In genomic region chr2:159534951-159535350, GRCm38 (mm10) we compare ENCODE assay signal across 9 mouse cellular contexts.
DNase-seq lines count a peak whose midpoint lies in the region; ATAC-seq and TF ChIP-seq lines count a peak whose summit lies in the region.
"Had no signal": no experiment of that assay in that cellular context is flagged by ENCODE, and none has a peak within 500 bp of the region (broad histone marks: within the 10 kb centered on the region; RNA-seq: fewer than 3 reads in every experiment).

No protein-coding gene starts in this region.

- H3K27ac ChIP-seq in kidney, embryonic 16.5 days (ENCODE audit: low read length) = no peak overlapping the region
- H3K27ac ChIP-seq in lung, embryonic 14.5 days (ENCODE audit: low read depth) = no peak overlapping the region
- no peak overlapping the region for H3K27ac ChIP-seq in liver, postnatal 0 days (ENCODE audit: low read depth)
- H3K27ac ChIP-seq: midbrain, embryonic 12.5 days had no signal

- H3K4me3 ChIP-seq in kidney, embryonic 16.5 days (ENCODE audit: low read length) = no peak overlapping the region
- no peak overlapping the region for H3K4me3 ChIP-seq in lung, embryonic 14.5 days (ENCODE audit: low read depth, low read length)
- H3K4me3 ChIP-seq in liver, postnatal 0 days (ENCODE audit: low read depth, low read length) = no peak overlapping the region
- H3K4me3 ChIP-seq: midbrain, embryonic 12.5 days had no signal

- WGBS in kidney, embryonic 16.5 days = 46% methylated on average over 2 of the region's 2 CpGs
- 62% methylated on average over 2 of the region's 2 CpGs for WGBS in lung, embryonic 14.5 days
- 48% methylated on average over 2 of the region's 2 CpGs for WGBS in liver, postnatal 0 days (ENCODE audit: insufficient replicate concordance)

- no peaks in the 10 kb centered on the region for H3K36me3 ChIP-seq in kidney, embryonic 16.5 days (ENCODE audit: insufficient read depth, low read length)
- H3K36me3 ChIP-seq in lung, embryonic 14.5 days (ENCODE audit: insufficient read depth) = no peaks in the 10 kb centered on the region
- H3K36me3 ChIP-seq in liver, postnatal 0 days (replicated peaks; ENCODE audit: insufficient read depth, low read length) = no peaks in the 10 kb centered on the region
- H3K36me3 ChIP-seq: midbrain, embryonic 12.5 days had no signal

- H3K27me3 ChIP-seq in kidney, embryonic 16.5 days (ENCODE audit: insufficient read depth, low read length) = no peaks in the 10 kb centered on the region
- H3K27me3 ChIP-seq in lung, embryonic 14.5 days (ENCODE audit: insufficient read depth, low read length) = no peaks in the 10 kb centered on the region
- H3K27me3 ChIP-seq in liver, postnatal 0 days (ENCODE audit: insufficient read depth, low read length) = no peaks in the 10 kb centered on the region
- H3K27me3 ChIP-seq: midbrain, embryonic 12.5 days had no signal

- DNase-seq in kidney, adult 18-20 months = peak; percentile 10
- DNase-seq in adrenal gland, adult 2 months = peak; percentile 81
- peak; percentile 26 to 57 for DNase-seq in gastrocnemius, postnatal 4 days (ENCODE audit: low spot score in 2 of 2)
- DNase-seq in lung, embryonic 14.5 days = peak; percentile 20
- DNase-seq in frontal cortex, postnatal 36 days (ENCODE audit: low spot score in 2 of 2) = no peak
- no peak for DNase-seq in liver, postnatal 0 days
- DNase-seq in cerebellum, postnatal 36 days = no peak

- ATAC-seq in kidney, embryonic 16.5 days (ENCODE audit: low FRiP score, low TSS enrichment) = no peak
- no peak for ATAC-seq in lung, embryonic 14.5 days (ENCODE audit: insufficient read depth)
- ATAC-seq in liver, postnatal 0 days = no peak

- H3K9ac ChIP-seq in kidney, embryonic 16.5 days (replicated peaks; ENCODE audit: low read length) = no peak overlapping the region
- H3K9ac ChIP-seq in lung, embryonic 14.5 days = no peak overlapping the region
- H3K9ac ChIP-seq in liver, postnatal 0 days (replicated peaks) = no peak overlapping the region
- H3K9ac ChIP-seq: midbrain, embryonic 12.5 days had no signal

- no peak for TF ChIP-seq EP300 in liver, postnatal 0 days (IDR thresholded peaks at IDR 0.05; ENCODE audit: low read depth)

- H3K4me1 ChIP-seq in kidney, embryonic 16.5 days (ENCODE audit: insufficient read depth, low read length) = no peaks in the 10 kb centered on the region; the same call in 1 of the 2 replicates
- H3K4me1 ChIP-seq in lung, embryonic 14.5 days (ENCODE audit: insufficient read depth) = no peaks in the 10 kb centered on the region
- H3K4me1 ChIP-seq in liver, postnatal 0 days (ENCODE audit: insufficient read depth) = no peaks in the 10 kb centered on the region
- H3K4me1 ChIP-seq: midbrain, embryonic 12.5 days had no signal

- no peaks in the 10 kb centered on the region for H3K9me3 ChIP-seq in kidney, embryonic 16.5 days (ENCODE audit: low read length)
- H3K9me3 ChIP-seq in lung, embryonic 14.5 days (ENCODE audit: low read depth, low read length) = no peaks in the 10 kb centered on the region
- H3K9me3 ChIP-seq in liver, postnatal 0 days (ENCODE audit: low read length) = no peaks in the 10 kb centered on the region
- H3K9me3 ChIP-seq: midbrain, embryonic 12.5 days had no signal

- H3K4me2 ChIP-seq in kidney, embryonic 16.5 days (replicated peaks; ENCODE audit: low read depth, low read length) = no peak overlapping the region
- no peak overlapping the region for H3K4me2 ChIP-seq in lung, embryonic 14.5 days
- no peak overlapping the region for H3K4me2 ChIP-seq in liver, postnatal 0 days (ENCODE audit: low read depth, low read length)
- H3K4me2 ChIP-seq: midbrain, embryonic 12.5 days had no signal

- no peak for TF ChIP-seq CTCF in lung, embryonic 14.5 days (IDR thresholded peaks at IDR 0.05; ENCODE audit: low read depth)
- no peak for TF ChIP-seq CTCF in liver, postnatal 0 days (IDR thresholded peaks at IDR 0.05; ENCODE audit: low read depth)

Comparison
In these comparisons a context has a peak if more than half of its experiments do, and no peak if none do; other contexts are left out.
1. DNase-seq: peak in kidney, adult 18-20 months (single experiment), adrenal gland, adult 2 months (single experiment), gastrocnemius, postnatal 4 days (2 of 2) and lung, embryonic 14.5 days (single experiment); none in frontal cortex, postnatal 36 days (0 of 2), liver, postnatal 0 days (single experiment) and cerebellum, postnatal 36 days (0 of 2).